ENCODE assay signal across 8 mouse cellular contexts in genomic region chr3:88144648-88145410, GRCm38 (mm10). TPM values are rescaled to one million over a fixed set of nuclear protein-coding genes. Genes with fewer than 3 reads are reported as not detected.
A peak's percentile ranks its signal among the peaks of the same experiment; 100 is the strongest.
DNase-seq lines count a peak whose midpoint lies in the region; ATAC-seq lines count a peak whose summit lies in the region.

No protein-coding gene starts in this region.

- H3K27ac ChIP-seq in brown adipose tissue, adult 24 weeks (replicated peaks; ENCODE audit: low read depth, low read length), result peak overlapping the region; percentile 99
- peak overlapping the region; percentile 98 for H3K27ac ChIP-seq in hindbrain, embryonic 12.5 days
- H3K27ac ChIP-seq in liver, embryonic 11.5 days (ENCODE audit: low read depth, low read length), result peak overlapping the region; percentile 95

- 74% methylated on average over 6 of the region's 6 CpGs for WGBS in hindbrain, embryonic 12.5 days
- WGBS in liver, embryonic 11.5 days, result 51% methylated on average over 6 of the region's 6 CpGs

- ATAC-seq in cerebellum, adult (ENCODE audit: insufficient number of reproducible peaks, low FRiP score, low TSS enrichment), result no peak
- ATAC-seq in hindbrain, embryonic 12.5 days (ENCODE audit: low FRiP score), result no peak
- ATAC-seq in liver, embryonic 11.5 days (replicated peaks; ENCODE audit: low FRiP score), result no peak

- DNase-seq in cerebellum, adult 11 months, result peak; percentile 32
- DNase-seq in liver, embryonic 11.5 days (ENCODE audit: low spot score), result no peak
- DNase-seq in yolk sac, embryonic 10.5 days (ENCODE audit: low spot score), result peak; percentile 68
- no peak for DNase-seq in gastrocnemius, adult 8-10 months (ENCODE audit: low spot score in 2 of 2)
- no peak for DNase-seq in gastrocnemius, postnatal 25 days

- peak overlapping the region; percentile 91 for H3K9ac ChIP-seq in hindbrain, embryonic 12.5 days
- H3K9ac ChIP-seq in liver, embryonic 11.5 days (ENCODE audit: low read depth, low read length), result peak overlapping the region; percentile 95

- peaks cover 65% of the 10 kb centered on the region for H3K4me1 ChIP-seq in brown adipose tissue, adult 24 weeks (ENCODE audit: control insufficient read depth, insufficient read depth, insufficient read length, low read length)
- peaks cover 77% of the 10 kb centered on the region for H3K4me1 ChIP-seq in hindbrain, embryonic 12.5 days
- H3K4me1 ChIP-seq in liver, embryonic 11.5 days (replicated peaks; ENCODE audit: control insufficient read depth, insufficient read depth, low read length), result peaks cover 74% of the 10 kb centered on the region

- peak overlapping the region; percentile 75 for H3K4me3 ChIP-seq in brown adipose tissue, adult 24 weeks (ENCODE audit: insufficient read depth, low read depth, low read length)
- peak overlapping the region; percentile 96 for H3K4me3 ChIP-seq in hindbrain, embryonic 12.5 days
- peak overlapping the region; percentile 89 for H3K4me3 ChIP-seq in liver, embryonic 11.5 days (ENCODE audit: low read depth, low read length)

- H3K36me3 ChIP-seq in hindbrain, embryonic 12.5 days, result no peaks in the 10 kb centered on the region
- no peaks in the 10 kb centered on the region for H3K36me3 ChIP-seq in liver, embryonic 11.5 days (ENCODE audit: control insufficient read depth, insufficient read depth, low read length)

- H3K27me3 ChIP-seq in hindbrain, embryonic 12.5 days, result peaks cover 16% of the 10 kb centered on the region
- H3K27me3 ChIP-seq in liver, embryonic 11.5 days (replicated peaks; ENCODE audit: control insufficient read depth, insufficient read depth, low read length), result no peaks in the 10 kb centered on the region

- H3K4me2 ChIP-seq in hindbrain, embryonic 12.5 days (replicated peaks), result peak overlapping the region; percentile 93
- H3K4me2 ChIP-seq in liver, embryonic 11.5 days, result peak overlapping the region; percentile 96

- H3K9me3 ChIP-seq in hindbrain, embryonic 12.5 days (replicated peaks), result no peaks in the 10 kb centered on the region
- H3K9me3 ChIP-seq in liver, embryonic 11.5 days (ENCODE audit: control insufficient read depth, low read length), result no peaks in the 10 kb centered on the region

RNA-seq across cellular contexts. Expression of gene Mef2d, which starts 2.7 kb away (rescaled TPM):
- polyA plus RNA-seq in brown adipose tissue, adult 24 weeks (2012; ENCODE audit: insufficient read depth, insufficient read length, missing spikeins), result 34.8 and 50.0 TPM in 2 replicates
- 17.7 and 20.7 TPM in 2 replicates for polyA plus RNA-seq in hindbrain, embryonic 12.5 days (2016; fragmentation: Nextera tagmentation; extraction: Ambion mirVana)
- 27.6 and 28.0 TPM in 2 replicates for polyA plus RNA-seq in liver, embryonic 11.5 days (2014; fragmentation: Nextera tagmentation; extraction: Ambion mirVana)
- total RNA-seq in gastrocnemius, adult 8-10 months (2022), result 100 to 1,000 TPM; 164 to 186 (median 172) TPM
- 100 to 1,000 TPM; 156 to 164 TPM for total RNA-seq in gastrocnemius, postnatal 25 days (2021)

Comparison
In these comparisons a context has a peak if more than half of its experiments do, and no peak if none do; other contexts are left out.
1. DNase-seq: peak in cerebellum, adult 11 months (single experiment) and yolk sac, embryonic 10.5 days (single experiment); none in liver, embryonic 11.5 days (single experiment), gastrocnemius, adult 8-10 months (0 of 2) and gastrocnemius, postnatal 25 days (single experiment).
2. Peak in every context shown above with its lines, with median percentiles within 50 percentile points of each other: H3K27ac ChIP-seq and H3K4me3 ChIP-seq.